Mouse (Mus musculus) liver, embryonic 12.5 days (tissue): ENCODE data around the gene Prox2. TPM values are rescaled to one million over a fixed set of nuclear protein-coding genes. Genes with fewer than 3 reads are reported as not detected.
"Not testable (repeated sequence)": the region's sequence is repeated elsewhere in the genome, so short reads cannot be mapped to it uniquely, and the experiment has no call there.

Experiments used
- ATAC-seq: fragments of 200-750 bp; cut with Nextera tagmentation; 2 replicates; pipeline ENCODE4 v1.8.0; 2017; ENCODE audit warnings: moderate number of reproducible peaks, mild to moderate bottlenecking, moderate library complexity
- H3K27ac ChIP-seq: fragments of 300-500 bp; sonication (generic); 2 replicates; pipeline ENCODE4 v1.5.1; 2016; ENCODE audit warnings: mild to moderate bottlenecking
- H3K27me3 ChIP-seq: fragments of 300-500 bp; sonication (generic); replicated peaks from 2 replicates; pipeline ENCODE4 v1.6.1; 2016; ENCODE audit warnings: mild to moderate bottlenecking, moderate library complexity
- H3K36me3 ChIP-seq: fragments of 300-500 bp; sonication (generic); 2 replicates; pipeline ENCODE4 v1.6.1; 2016; ENCODE audit warnings: mild to moderate bottlenecking, moderate library complexity
- H3K4me1 ChIP-seq: fragments of 300-500 bp; sonication (generic); 2 replicates; pipeline ENCODE4 v1.6.1; 2016
- H3K4me2 ChIP-seq: fragments of 300-500 bp; sonication (generic); 2 replicates; pipeline ENCODE4 v1.6.1; 2016; ENCODE audit warnings: mild to moderate bottlenecking, moderate library complexity
- H3K4me3 ChIP-seq: fragments of 300-500 bp; sonication (generic); 2 replicates; pipeline ENCODE4 v1.5.1; 2016; ENCODE audit warnings: mild to moderate bottlenecking, moderate library complexity
- H3K9ac ChIP-seq: fragments of 300-500 bp; sonication (generic); 2 replicates; pipeline ENCODE4 v1.6.1; 2016; ENCODE audit warnings: mild to moderate bottlenecking, moderate library complexity
- H3K9me3 ChIP-seq: fragments of 300-500 bp; sonication (generic); replicated peaks from 2 replicates; pipeline ENCODE4 v1.6.1; 2016; ENCODE audit warnings: mild to moderate bottlenecking, moderate library complexity
- WGBS: fragments of 180-500 bp; shearing (Covaris S2); methylation state at CpG from one replicate; pipeline ENCODE4 v1.1.7; 2016; ENCODE audit not compliant: insufficient replicate concordance; 5-methylcytosine and 5-hydroxymethylcytosine counted together
- polyA plus RNA-seq: library from polyadenylated mRNA; unstranded; fragments of >200 nt; fragmentation: Nextera tagmentation; extraction: Ambion mirVana; gene quantifications from 2 replicates; pipeline ENCODE4 v1.2.1, GENCODE M21; 2016

The Prox2 gene
- polyA plus RNA-seq, 1 experiment from 2014 or later: 3.9 TPM

- Histone ChIP-seq H3K4me2 (no peak overlapping the region), H3K27ac (no peak overlapping the region)
- 87% methylated on average over 4 of the region's 4 CpGs for WGBS
Observed at GRCm38 (mm10) chr12:85144821-85145220, 34.3 kb upstream of the Prox2 start.

DNA sequence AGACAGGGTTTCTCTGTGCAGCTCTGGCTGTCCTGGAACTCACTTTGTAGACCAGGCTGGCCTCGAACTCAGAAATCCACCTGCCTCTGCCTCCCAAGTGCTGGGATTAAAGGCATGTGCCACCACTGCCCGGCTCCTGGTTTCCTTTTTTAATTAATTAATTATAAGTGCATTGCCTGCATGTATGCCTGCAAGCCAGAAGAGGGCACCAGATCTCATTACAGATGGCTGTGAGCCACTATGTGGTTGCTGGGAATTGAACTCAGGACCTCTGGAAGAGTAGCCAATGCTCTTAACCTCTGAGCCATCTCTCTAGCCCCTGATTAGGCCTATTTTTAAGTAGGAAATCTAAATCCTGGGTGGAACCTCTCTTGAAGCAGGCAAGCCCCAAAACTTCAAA is 33.7 kb upstream of the Prox2 start:
- H3K4me1 ChIP-seq, H3K36me3 ChIP-seq, H3K4me3 ChIP-seq, ATAC-seq, H3K4me2 ChIP-seq, H3K9ac ChIP-seq, H3K27ac ChIP-seq, H3K9me3 ChIP-seq: not testable (repeated sequence)
- peaks cover 50% of the 10 kb centered on the region for H3K27me3 ChIP-seq
- WGBS: 50% methylated on average over 2 of the region's 2 CpGs

More at GRCm38 (mm10) chr12:85144821-85145220, 34.3 kb upstream of the Prox2 start:
- no peaks in the 10 kb centered on the region for H3K36me3 ChIP-seq
- H3K9ac ChIP-seq: no peak overlapping the region
- H3K4me1 ChIP-seq: peaks cover 5% of the 10 kb centered on the region
- H3K9me3 ChIP-seq: no peaks in the 10 kb centered on the region
- H3K4me3 ChIP-seq: no peak overlapping the region
- peaks cover 50% of the 10 kb centered on the region for H3K27me3 ChIP-seq
- ATAC-seq: no peak

DNA sequence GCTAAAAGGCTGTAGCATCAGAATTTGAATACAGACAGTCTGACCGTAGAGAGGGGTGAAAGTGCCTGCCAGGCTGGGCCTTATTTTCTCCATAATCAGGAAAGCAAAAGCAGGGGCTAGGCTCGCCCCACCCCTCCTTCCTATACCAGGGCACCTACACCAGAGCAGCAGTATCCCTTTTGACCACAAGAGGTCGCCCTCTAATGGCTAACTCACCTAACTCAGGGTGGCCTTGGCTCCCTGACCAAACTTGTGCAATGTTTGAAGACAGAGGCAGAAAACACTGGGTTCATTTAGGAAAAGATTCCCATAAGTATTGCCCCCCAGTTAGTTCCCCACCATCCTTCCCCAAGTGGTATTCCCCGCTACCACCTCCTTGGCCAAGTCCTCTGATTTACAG is 32.2 kb upstream of the Prox2 start:
- Histone ChIP-seq H3K9ac (no peak overlapping the region), H3K4me1 (peaks cover 6% of the 10 kb centered on the region), H3K36me3 (no peaks in the 10 kb centered on the region), H3K27me3 (peaks cover 44% of the 10 kb centered on the region), H3K9me3 (no peaks in the 10 kb centered on the region), H3K27ac (no peak overlapping the region), H3K4me3 (no peak overlapping the region), H3K4me2 (no peak overlapping the region)
- 25% methylated on average over 4 of the region's 4 CpGs for WGBS
- ATAC-seq: 0 out of 2 replicates have a peak, but pooled peaks have one; percentile 45

DNA sequence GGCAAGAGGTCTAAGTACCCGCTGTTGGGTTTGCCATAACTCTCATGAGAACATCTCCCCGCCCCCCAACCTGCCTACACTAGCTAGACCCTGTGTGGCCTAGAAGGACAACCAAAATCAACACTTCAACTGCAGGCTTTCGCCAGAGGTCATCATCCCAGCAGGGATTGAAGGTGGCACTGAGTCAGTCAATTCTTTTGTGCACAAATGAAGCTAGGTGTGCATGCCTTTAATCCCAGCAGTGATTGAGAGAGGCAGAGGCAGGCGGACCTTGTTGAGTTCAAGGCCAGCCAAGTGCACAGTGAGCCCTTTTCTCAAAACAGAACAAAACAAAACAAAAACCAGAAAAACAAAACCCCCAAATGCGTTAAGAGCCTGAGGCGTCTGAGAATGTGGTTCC is 30.5 kb upstream of the Prox2 start:
- Histone ChIP-seq H3K36me3 (peaks cover under 1% of the 10 kb centered on the region; the same call in 1 of the 2 replicates), H3K9ac (no peak overlapping the region), H3K4me2 (no peak overlapping the region), H3K9me3 (no peaks in the 10 kb centered on the region), H3K4me3 (no peak overlapping the region), H3K27ac (no peak overlapping the region), H3K4me1 (peaks cover 6% of the 10 kb centered on the region), H3K27me3 (peaks cover 31% of the 10 kb centered on the region)
- 69% methylated on average over 6 of the region's 6 CpGs for WGBS
- ATAC-seq: no peak

DNA sequence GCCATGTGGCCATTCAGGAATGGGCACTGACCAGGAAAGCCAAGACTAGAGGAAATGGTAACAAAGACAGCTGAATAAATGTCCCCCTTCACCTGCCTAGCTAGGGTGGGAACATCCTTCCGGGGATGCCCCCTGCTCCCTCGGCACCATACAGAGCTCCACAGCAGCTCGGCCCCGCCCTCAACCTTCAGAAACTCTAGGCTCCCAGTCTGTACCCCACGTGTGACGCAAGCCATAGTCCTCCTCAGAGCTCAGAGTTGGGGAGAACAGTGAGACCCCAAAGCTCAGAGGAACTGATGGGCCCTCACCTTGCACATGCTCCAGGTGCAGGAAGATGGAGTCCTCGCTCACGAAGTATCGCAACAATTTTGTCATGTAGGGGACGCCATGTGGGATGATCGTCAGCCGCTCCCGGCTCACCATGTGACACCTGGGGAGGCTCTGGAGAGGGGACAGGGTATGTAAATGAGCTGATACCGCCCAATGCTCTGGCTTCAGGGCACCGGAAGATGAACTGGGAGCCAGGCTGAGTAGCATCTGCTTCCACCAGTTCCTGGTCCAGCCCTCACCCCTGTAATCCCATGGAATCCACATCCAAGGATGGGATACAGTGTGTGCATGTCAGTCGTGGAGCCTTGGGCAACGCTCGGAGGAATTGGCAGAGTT is 29.6 kb upstream of the Prox2 start:
- WGBS: 30% methylated on average over 18 of the region's 18 CpGs
- 0 out of 2 replicates have a peak overlapping the region, but pooled peaks have one; percentile 20 for H3K4me2 ChIP-seq

GRCm38 (mm10) chr12:85136627-85137026 is 26.1 kb upstream of the Prox2 start:
- 73% methylated on average over 4 of the region's 4 CpGs for WGBS
- Histone ChIP-seq H3K36me3 (peaks cover 42% of the 10 kb centered on the region), H3K27me3 (peaks cover 27% of the 10 kb centered on the region), H3K4me2 (no peak overlapping the region), H3K27ac (no peak overlapping the region), H3K9ac (no peak overlapping the region), H3K9me3 (no peaks in the 10 kb centered on the region), H3K4me3 (no peak overlapping the region), H3K4me1 (peaks cover 12% of the 10 kb centered on the region)
- no peak for ATAC-seq

More for the DNA sequence above, 29.6 kb upstream of the Prox2 start:
- peaks cover 10% of the 10 kb centered on the region for H3K36me3 ChIP-seq
- no peak overlapping the region for H3K27ac ChIP-seq
- H3K4me1 ChIP-seq: peaks cover 6% of the 10 kb centered on the region
- no peak for ATAC-seq
- H3K9me3 ChIP-seq: no peaks in the 10 kb centered on the region
- H3K9ac ChIP-seq: no peak overlapping the region
- H3K4me3 ChIP-seq: no peak overlapping the region
- peaks cover 31% of the 10 kb centered on the region for H3K27me3 ChIP-seq

- no peaks in the 10 kb centered on the region for H3K9me3 ChIP-seq
- peaks cover 23% of the 10 kb centered on the region for H3K27me3 ChIP-seq
- ATAC-seq: no peak
- 82% methylated on average over 19 of the region's 19 CpGs for WGBS
- no peak overlapping the region for H3K4me2 ChIP-seq
- H3K36me3 ChIP-seq: peaks cover 51% of the 10 kb centered on the region
- H3K4me1 ChIP-seq: peaks cover 12% of the 10 kb centered on the region
- no peak overlapping the region for H3K27ac ChIP-seq
- no peak overlapping the region for H3K9ac ChIP-seq
- H3K4me3 ChIP-seq: no peak overlapping the region
Observed at GRCm38 (mm10) chr12:85135513-85136470, 25.2 kb upstream of the Prox2 start.

- Histone ChIP-seq H3K4me2 (no peak overlapping the region), H3K4me1 (peaks cover 6% of the 10 kb centered on the region; the same call in 1 of the 2 replicates), H3K27me3 (peaks cover 7% of the 10 kb centered on the region), H3K9me3 (no peaks in the 10 kb centered on the region), H3K36me3 (peaks cover 66% of the 10 kb centered on the region), H3K9ac (no peak overlapping the region), H3K4me3 (no peak overlapping the region), H3K27ac (no peak overlapping the region)
- ATAC-seq: no peak
- WGBS: 33% methylated on average over 8 of the region's 8 CpGs
Observed at GRCm38 (mm10) chr12:85134043-85134794, 23.7 kb upstream of the Prox2 start.

DNA sequence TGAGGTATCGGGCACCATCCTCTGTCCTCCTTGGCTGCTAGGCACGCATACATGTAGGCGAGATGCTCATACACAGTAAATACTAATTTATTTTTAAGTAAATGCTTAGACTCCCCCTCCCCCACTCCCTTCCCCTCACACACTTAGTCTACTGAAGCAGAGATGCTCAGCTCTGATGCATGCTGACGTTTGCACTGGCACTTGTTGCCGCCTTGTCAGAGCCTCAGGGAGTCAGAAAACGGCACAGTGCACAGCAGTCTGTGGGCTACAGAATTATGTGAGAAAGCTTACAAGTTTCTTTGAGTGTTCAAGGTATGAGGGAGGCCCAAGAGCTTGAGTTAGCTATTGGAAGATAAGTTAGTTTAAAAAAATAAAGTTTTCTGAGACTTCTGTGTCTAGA is 20.8 kb upstream of the Prox2 start:
- WGBS: 84% methylated on average over 6 of the region's 6 CpGs
- Histone ChIP-seq H3K9me3 (no peaks in the 10 kb centered on the region), H3K4me2 (no peak overlapping the region), H3K36me3 (peaks cover 94% of the 10 kb centered on the region), H3K4me3 (no peak overlapping the region), H3K4me1 (peaks cover 6% of the 10 kb centered on the region; the same call in 1 of the 2 replicates), H3K27ac (no peak overlapping the region), H3K9ac (no peak overlapping the region), H3K27me3 (no peaks in the 10 kb centered on the region)
- no peak for ATAC-seq

- H3K4me3 ChIP-seq: no peak overlapping the region
Observed at GRCm38 (mm10) chr12:85129426-85129978, 18.9 kb upstream of the Prox2 start.

DNA sequence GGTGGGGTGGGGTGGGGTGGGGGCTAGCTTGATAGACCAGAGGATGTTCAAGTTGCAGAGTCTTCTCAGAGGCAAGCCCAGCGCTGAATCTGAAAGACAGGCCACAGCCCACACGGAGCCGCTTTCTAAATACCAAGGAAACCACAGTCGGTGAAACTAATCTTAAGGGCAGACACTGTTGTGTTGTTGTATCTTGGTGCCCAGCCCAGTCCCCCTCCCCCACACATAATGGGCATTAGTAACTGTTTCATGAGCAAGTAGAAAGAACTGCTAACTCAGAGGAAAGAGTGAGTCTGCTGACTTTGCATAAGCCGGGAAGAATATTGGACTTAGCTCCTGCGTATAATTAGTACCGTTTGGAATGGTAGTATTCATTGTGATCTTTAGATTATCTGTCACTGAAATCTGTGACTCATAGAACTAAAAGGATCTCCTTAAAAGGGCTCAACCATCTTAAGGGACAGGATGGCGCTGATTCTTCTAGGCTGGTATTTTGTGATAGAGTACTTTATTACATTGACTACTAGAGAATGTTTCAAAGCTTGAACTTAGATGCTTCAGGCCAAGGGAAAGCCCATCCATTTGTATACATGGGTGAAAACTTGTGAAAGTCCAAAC is 16.5 kb upstream of the Prox2 start:
- H3K9ac ChIP-seq: no peak overlapping the region
- H3K27ac ChIP-seq: no peak overlapping the region
- no peak for ATAC-seq
- no peaks in the 10 kb centered on the region for H3K4me1 ChIP-seq
- H3K36me3 ChIP-seq: peaks cover 96% of the 10 kb centered on the region
- H3K27me3 ChIP-seq: no peaks in the 10 kb centered on the region
- H3K9me3 ChIP-seq: no peaks in the 10 kb centered on the region
- WGBS: 72% methylated on average over 8 of the region's 8 CpGs
- H3K4me3 ChIP-seq: no peak overlapping the region
- no peak overlapping the region for H3K4me2 ChIP-seq

More at GRCm38 (mm10) chr12:85129426-85129978, 18.9 kb upstream of the Prox2 start:
- H3K27ac ChIP-seq: no peak overlapping the region
- WGBS: 83% methylated on average over 9 of the region's 9 CpGs
- no peak overlapping the region for H3K4me2 ChIP-seq
- no peak overlapping the region for H3K9ac ChIP-seq
- peaks cover 6% of the 10 kb centered on the region; the same call in 1 of the 2 replicates for H3K4me1 ChIP-seq
- H3K27me3 ChIP-seq: no peaks in the 10 kb centered on the region
- peaks cover 96% of the 10 kb centered on the region for H3K36me3 ChIP-seq
- H3K9me3 ChIP-seq: no peaks in the 10 kb centered on the region
- no peak for ATAC-seq
